Mouse (Mus musculus) adrenal gland, postnatal 4 days (tissue): ENCODE data around the gene Adamts18. TPM values are rescaled to one million over a fixed set of nuclear protein-coding genes. Genes with fewer than 3 reads are reported as not detected.
"Not testable (repeated sequence)": the region's sequence is repeated elsewhere in the genome, so short reads cannot be mapped to it uniquely, and the experiment has no call there.

ENCODE experiments used
- DNase-seq, 2 experiments: peaks; one replicate each; pipeline ENCODE4 v3.0.0; 2021 to 2022; ENCODE audit warnings: low spot score in 2 of 2, mixed read lengths in 2 of 2
- total RNA-seq, 2 experiments: library from RNA; stranded (reverse); gene quantifications; 2 replicates each; pipeline ENCODE4 v1.2.3; 2021

The Adamts18 gene
- total RNA-seq, 2 experiments from 2014 or later: 1.5 to 1.7 TPM

GRCm38 (mm10) chr8:113844801-113845301 is 3.7 kb downstream of the Adamts18 start:
- DNase-seq: no peak

GRCm38 (mm10) chr8:113838211-113838610 is 10.3 kb downstream of the Adamts18 start:
- no peak for DNase-seq

- DNase-seq: no peak
These were observed 11.0 kb downstream of the Adamts18 start for GRCm38 (mm10) chr8:113837570-113837915.

- DNase-seq: no peak
These were observed 11.5 kb downstream of the Adamts18 start for GRCm38 (mm10) chr8:113836892-113837569.

- DNase-seq: no peak
These were observed 14.9 kb downstream of the Adamts18 start for GRCm38 (mm10) chr8:113833644-113834043.

- DNase-seq: no peak
These were observed 21.3 kb downstream of the Adamts18 start for GRCm38 (mm10) chr8:113827270-113827669.

GRCm38 (mm10) chr8:113820983-113821587 is 27.5 kb downstream of the Adamts18 start:
- DNase-seq: no peak

GRCm38 (mm10) chr8:113813966-113814365 is 34.6 kb downstream of the Adamts18 start:
- DNase-seq: no peak

- no peak for DNase-seq
These were observed 37.0 kb downstream of the Adamts18 start for GRCm38 (mm10) chr8:113811521-113811920.

- no peak for DNase-seq
These were observed 38.6 kb downstream of the Adamts18 start for GRCm38 (mm10) chr8:113809929-113810328.

GRCm38 (mm10) chr8:113803830-113804611 is 44.5 kb downstream of the Adamts18 start:
- no peak for DNase-seq

GRCm38 (mm10) chr8:113801551-113801950 is 47.0 kb downstream of the Adamts18 start:
- DNase-seq: no peak

GRCm38 (mm10) chr8:113800556-113800955 is 48.0 kb downstream of the Adamts18 start:
- DNase-seq: not testable (repeated sequence)

- DNase-seq: no peak
These were observed 49.0 kb downstream of the Adamts18 start for GRCm38 (mm10) chr8:113799550-113799949.

- no peak for DNase-seq
These were observed 56.7 kb downstream of the Adamts18 start for GRCm38 (mm10) chr8:113791856-113792255.

GRCm38 (mm10) chr8:113791061-113791460 is 57.5 kb downstream of the Adamts18 start:
- no peak for DNase-seq

- DNase-seq: no peak
These were observed 64.8 kb downstream of the Adamts18 start for GRCm38 (mm10) chr8:113783711-113784110.

GRCm38 (mm10) chr8:113781554-113781953 is 67.0 kb downstream of the Adamts18 start:
- no peak for DNase-seq

GRCm38 (mm10) chr8:113775361-113775760 is 73.2 kb downstream of the Adamts18 start:
- DNase-seq: no peak

- no peak for DNase-seq
These were observed 79.6 kb downstream of the Adamts18 start for GRCm38 (mm10) chr8:113768861-113769410.

GRCm38 (mm10) chr8:113765121-113765520 is 83.4 kb downstream of the Adamts18 start:
- no peak for DNase-seq
